Mouse (Mus musculus): ENCODE measurements around the gene Car5a.
A peak's percentile ranks its signal among the peaks of the same experiment; 100 is the strongest.

Car5a gene

GRCm38 (mm10) chr8:121934923-121935322, 9.8 kb downstream of the Car5a start:
- no peak for DNase-seq (ENCODE audit: low spot score)

- DNase-seq (ENCODE audit: low spot score): no peak
Measured at GRCm38 (mm10) chr8:121934506-121934905, 10.2 kb downstream of the Car5a start.

GRCm38 (mm10) chr8:121932668-121933520, 11.8 kb downstream of the Car5a start:
- DNase-seq (ENCODE audit: low spot score): no peak

- no peak for DNase-seq (ENCODE audit: low spot score)
Measured at GRCm38 (mm10) chr8:121932026-121932667, 12.6 kb downstream of the Car5a start.

GRCm38 (mm10) chr8:121931571-121931970, 13.1 kb downstream of the Car5a start:
- no peak for DNase-seq (ENCODE audit: low spot score)

- DNase-seq (ENCODE audit: low spot score): no peak
Measured at GRCm38 (mm10) chr8:121930047-121930446, 14.7 kb downstream of the Car5a start.

GRCm38 (mm10) chr8:121927316-121927715, 17.4 kb downstream of the Car5a start:
- DNase-seq (ENCODE audit: low spot score): no peak

GRCm38 (mm10) chr8:121926266-121926665, 18.4 kb downstream of the Car5a start:
- no peak for DNase-seq (ENCODE audit: low spot score)

- DNase-seq (ENCODE audit: low spot score): peak; percentile 74
Measured at GRCm38 (mm10) chr8:121925624-121926023, 19.1 kb downstream of the Car5a start.

- no peak for DNase-seq (ENCODE audit: low spot score)
Measured at GRCm38 (mm10) chr8:121924681-121925080, 20.0 kb downstream of the Car5a start.

- DNase-seq (ENCODE audit: low spot score): no peak
Measured at GRCm38 (mm10) chr8:121922101-121922500, 22.6 kb downstream of the Car5a start.

- DNase-seq (ENCODE audit: low spot score): no peak
Measured at GRCm38 (mm10) chr8:121921582-121921981, 23.1 kb downstream of the Car5a start.

GRCm38 (mm10) chr8:121919731-121920130, 25.0 kb downstream of the Car5a start:
- no peak for DNase-seq (ENCODE audit: low spot score)

- no peak for DNase-seq (ENCODE audit: low spot score)
Measured at GRCm38 (mm10) chr8:121919158-121919557, 25.5 kb downstream of the Car5a start.

- no peak for DNase-seq (ENCODE audit: low spot score)
Measured at GRCm38 (mm10) chr8:121913378-121913777, 31.3 kb downstream of the Car5a start.

GRCm38 (mm10) chr8:121912831-121913230, 31.9 kb downstream of the Car5a start:
- DNase-seq (ENCODE audit: low spot score): no peak

- DNase-seq (ENCODE audit: low spot score): no peak
Measured at GRCm38 (mm10) chr8:121911987-121912386, 32.7 kb downstream of the Car5a start.

GRCm38 (mm10) chr8:121911400-121911799, 33.3 kb downstream of the Car5a start:
- no peak for DNase-seq (ENCODE audit: low spot score)

GRCm38 (mm10) chr8:121909663-121910062, 35.0 kb downstream of the Car5a start:
- DNase-seq (ENCODE audit: low spot score): no peak

- no peak for DNase-seq (ENCODE audit: low spot score)
Measured at GRCm38 (mm10) chr8:121909148-121909541, 35.6 kb downstream of the Car5a start.

- no peak for DNase-seq (ENCODE audit: low spot score)
Measured at GRCm38 (mm10) chr8:121908378-121909147, 36.1 kb downstream of the Car5a start.

GRCm38 (mm10) chr8:121907587-121908248, 37.0 kb downstream of the Car5a start, which contains the start of gene Slc7a5:
Gene Slc7a5 (minus strand): TSS chr8:121907694.
- DNase-seq (ENCODE audit: low spot score): peak; percentile 68

Measured in layer of hippocampus, adult 9-10 months (tissue).